Mouse (Mus musculus) forebrain, embryonic 11.5 days (tissue): ENCODE measurements at regions not wholly inside any gene's neighbourhood (a gene's known extent, or its start where the extent isn't known, plus 50 kb on each side); places are given as distances from the start of the nearest gene placed in this dataset.

Experiments used
- ATAC-seq: fragments of 200-750 bp; cut with Nextera tagmentation; replicated peaks from 2 replicates; pipeline ENCODE4 v1.8.0; 2017; ENCODE audit warnings: moderate TSS enrichment; ENCODE audit not compliant: low FRiP score
- DNase-seq: peaks from one replicate; pipeline ENCODE4 v3.0.0-alpha.2; 2017; ENCODE audit warnings: low spot score
- H3K27ac ChIP-seq: fragments of 300-500 bp; sonication (generic); 2 replicates; pipeline ENCODE4 v1.5.1; 2014; ENCODE audit warnings: low read depth, low read length
- H3K27me3 ChIP-seq: fragments of 300-500 bp; sonication (generic); 2 replicates; pipeline ENCODE4 v1.6.1; 2014; ENCODE audit warnings: mild to moderate bottlenecking, low read length, mixed read lengths; ENCODE audit not compliant: control insufficient read depth, insufficient read depth
- H3K36me3 ChIP-seq: fragments of 300-500 bp; sonication (generic); 2 replicates; pipeline ENCODE4 v1.6.1; 2014; ENCODE audit warnings: mild to moderate bottlenecking, low read length, moderate library complexity, mixed read lengths; ENCODE audit not compliant: control insufficient read depth, insufficient read depth
- H3K4me1 ChIP-seq: fragments of 300-500 bp; sonication (generic); replicated peaks from 2 replicates; pipeline ENCODE4 v1.6.1; 2014; ENCODE audit warnings: low read length, mixed read lengths; ENCODE audit not compliant: control insufficient read depth, insufficient read depth
- H3K4me2 ChIP-seq: fragments of 300-500 bp; sonication (generic); 2 replicates; pipeline ENCODE4 v1.6.1; 2014; ENCODE audit warnings: low read depth, mild to moderate bottlenecking, low read length, moderate library complexity, mixed read lengths; ENCODE audit not compliant: severe bottlenecking
- H3K4me3 ChIP-seq: fragments of 300-500 bp; sonication (generic); 2 replicates; pipeline ENCODE4 v1.5.1; 2014; ENCODE audit warnings: low read depth, low read length
- H3K9ac ChIP-seq: fragments of 300-500 bp; sonication (generic); 2 replicates; pipeline ENCODE4 v1.6.1; 2014; ENCODE audit warnings: low read length
- H3K9me3 ChIP-seq: fragments of 300-500 bp; sonication (generic); 2 replicates; pipeline ENCODE4 v1.6.1; 2016; ENCODE audit warnings: low read length, mixed read lengths; ENCODE audit not compliant: control insufficient read depth
- WGBS: fragments of 180-500 bp; shearing (Covaris S2); extraction: QIAGEN DNeasy Blood & Tissue Kit; methylation state at CpG from one replicate; pipeline ENCODE4 v1.1.7; 2014; 5-methylcytosine and 5-hydroxymethylcytosine counted together

GRCm38 (mm10) chr3:123852889-123853288 lies 162.2 kb upstream of the Ndst3 start:
- Histone ChIP-seq H3K36me3 (no peaks in the 10 kb centered on the region), H3K4me3 (no peak overlapping the region), H3K9ac (no peak overlapping the region), H3K27ac (no peak overlapping the region), H3K4me2 (no peak overlapping the region), H3K9me3 (no peaks in the 10 kb centered on the region), H3K27me3 (no peaks in the 10 kb centered on the region), H3K4me1 (no peaks in the 10 kb centered on the region)
- ATAC-seq (no peak), DNase-seq (no peak)
- WGBS: 83% methylated on average over 3 of the region's 3 CpGs

- WGBS: 91% methylated on average over 2 of the region's 2 CpGs
- H3K4me1 ChIP-seq: no peaks in the 10 kb centered on the region
- H3K27me3 ChIP-seq: no peaks in the 10 kb centered on the region
- no peaks in the 10 kb centered on the region for H3K9me3 ChIP-seq
- DNase-seq: no peak
- H3K9ac ChIP-seq: no peak overlapping the region
- no peak overlapping the region for H3K27ac ChIP-seq
- no peaks in the 10 kb centered on the region for H3K36me3 ChIP-seq
- H3K4me2 ChIP-seq: no peak overlapping the region
- H3K4me3 ChIP-seq: no peak overlapping the region
- no peak for ATAC-seq
Measured at GRCm38 (mm10) chr3:123873709-123874108, 183.1 kb upstream of the Ndst3 start.

DNA sequence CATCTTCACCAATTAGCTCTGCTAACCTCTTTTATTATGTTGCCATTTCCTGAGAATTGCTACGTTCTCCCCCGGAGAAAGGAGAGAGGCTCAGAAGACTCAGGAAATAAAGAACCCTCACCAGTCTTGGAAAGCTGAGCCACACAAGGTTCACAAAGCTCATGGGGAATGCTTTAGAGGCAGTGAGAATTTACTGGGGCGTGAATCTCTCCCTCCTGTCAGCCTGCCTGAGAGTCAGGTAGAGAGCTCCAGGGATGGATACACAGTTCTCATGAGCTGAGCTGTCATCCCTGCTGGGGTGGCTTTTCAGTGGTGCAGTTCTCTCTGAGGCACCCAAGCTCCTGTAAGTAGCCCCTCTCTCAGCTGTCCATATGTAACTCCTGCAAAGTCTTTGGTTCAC lies 203.0 kb upstream of the Ndst3 start:
- no peak overlapping the region for H3K4me3 ChIP-seq
- DNase-seq (no peak), ATAC-seq (no peak)
- no peak overlapping the region for H3K4me2 ChIP-seq
- no peaks in the 10 kb centered on the region for H3K4me1 ChIP-seq
- no peak overlapping the region for H3K9ac ChIP-seq
- H3K36me3 ChIP-seq: no peaks in the 10 kb centered on the region
- WGBS: 12% methylated on average over 3 of the region's 3 CpGs
- H3K27me3 ChIP-seq: no peaks in the 10 kb centered on the region
- no peaks in the 10 kb centered on the region for H3K9me3 ChIP-seq
- H3K27ac ChIP-seq: no peak overlapping the region

DNA sequence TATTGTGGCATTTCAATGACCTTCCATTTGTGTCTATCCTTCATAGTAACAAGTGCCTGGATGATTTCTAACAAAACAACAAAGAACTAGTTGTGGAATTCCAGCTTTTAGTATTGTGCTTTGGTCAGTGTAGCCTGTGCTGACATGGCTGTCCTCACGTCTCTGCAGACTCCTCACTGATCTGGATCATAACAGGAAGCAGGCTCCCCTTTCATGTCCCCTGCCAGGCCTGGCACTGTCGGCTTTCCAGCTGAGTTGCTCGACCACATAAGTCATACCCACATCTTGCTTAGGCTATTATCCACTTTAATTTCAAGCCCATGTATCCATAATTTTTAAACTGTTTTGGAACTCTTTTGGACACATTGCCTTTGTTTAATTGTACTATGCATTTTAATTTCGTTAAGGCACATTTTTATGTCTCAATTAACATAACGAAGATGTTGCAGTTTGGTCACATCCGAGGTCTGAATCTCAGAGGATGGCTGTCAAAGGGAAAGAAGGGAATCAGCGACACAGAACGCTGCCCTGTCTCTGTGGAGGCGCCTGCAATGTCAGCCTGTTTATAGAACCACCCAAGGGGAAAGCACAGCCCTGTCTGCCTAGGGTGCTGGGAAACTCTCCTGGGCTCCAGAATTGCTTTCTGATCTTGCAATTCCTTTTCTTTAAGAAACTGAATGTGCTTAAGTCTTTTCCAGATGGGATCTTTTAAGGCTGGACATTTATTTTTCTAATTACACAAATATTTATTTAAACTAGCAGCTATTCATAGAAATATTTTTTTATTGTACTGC lies 215.5 kb upstream of the Ndst3 start:
- Histone ChIP-seq H3K9me3 (no peaks in the 10 kb centered on the region), H3K27ac (no peak overlapping the region), H3K4me3 (no peak overlapping the region), H3K27me3 (no peaks in the 10 kb centered on the region), H3K9ac (no peak overlapping the region), H3K36me3 (no peaks in the 10 kb centered on the region), H3K4me2 (no peak overlapping the region), H3K4me1 (no peaks in the 10 kb centered on the region)
- WGBS: 40% methylated on average over 9 of the region's 9 CpGs
- ATAC-seq (peak; percentile 66; the same call in 1 of the 2 replicates), DNase-seq (no peak)

DNA sequence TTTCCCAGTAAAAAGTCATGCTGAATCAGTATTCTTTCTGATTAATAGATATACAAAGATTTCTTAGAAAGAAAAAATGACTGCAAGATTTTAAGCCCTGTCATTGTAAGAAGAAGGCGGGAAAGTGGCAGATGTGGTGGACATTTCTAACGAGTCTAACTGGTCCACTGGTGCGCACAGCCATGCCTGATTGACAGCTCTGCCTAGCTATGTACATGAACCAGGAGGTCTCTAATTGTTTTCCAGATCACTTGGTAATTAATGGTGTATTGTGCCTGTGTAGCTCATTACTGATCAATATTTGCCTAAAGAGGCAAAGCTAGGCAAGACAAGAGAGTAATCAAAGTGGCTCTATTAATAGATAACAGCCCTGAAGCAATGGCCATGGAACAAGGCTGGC lies 227.5 kb upstream of the Ndst3 start:
- DNase-seq (no peak), ATAC-seq (peak; percentile 42; the same call in 1 of the 2 replicates)
- H3K9ac ChIP-seq: no peak overlapping the region
- H3K4me1 ChIP-seq: no peaks in the 10 kb centered on the region
- H3K9me3 ChIP-seq: no peaks in the 10 kb centered on the region
- H3K27me3 ChIP-seq: no peaks in the 10 kb centered on the region
- H3K4me3 ChIP-seq: no peak overlapping the region
- 59% methylated on average over 3 of the region's 3 CpGs for WGBS
- no peaks in the 10 kb centered on the region for H3K36me3 ChIP-seq
- no peak overlapping the region for H3K4me2 ChIP-seq
- H3K27ac ChIP-seq: no peak overlapping the region

- Histone ChIP-seq H3K9ac (no peak overlapping the region), H3K4me2 (no peak overlapping the region), H3K27me3 (no peaks in the 10 kb centered on the region), H3K9me3 (no peaks in the 10 kb centered on the region), H3K36me3 (no peaks in the 10 kb centered on the region), H3K4me3 (no peak overlapping the region), H3K27ac (no peak overlapping the region), H3K4me1 (no peaks in the 10 kb centered on the region)
- DNase-seq (no peak), ATAC-seq (no peak)
- WGBS: 87% methylated on average over 6 of the region's 6 CpGs
Measured at GRCm38 (mm10) chr3:123952121-123952520, 261.5 kb upstream of the Ndst3 start.

DNA sequence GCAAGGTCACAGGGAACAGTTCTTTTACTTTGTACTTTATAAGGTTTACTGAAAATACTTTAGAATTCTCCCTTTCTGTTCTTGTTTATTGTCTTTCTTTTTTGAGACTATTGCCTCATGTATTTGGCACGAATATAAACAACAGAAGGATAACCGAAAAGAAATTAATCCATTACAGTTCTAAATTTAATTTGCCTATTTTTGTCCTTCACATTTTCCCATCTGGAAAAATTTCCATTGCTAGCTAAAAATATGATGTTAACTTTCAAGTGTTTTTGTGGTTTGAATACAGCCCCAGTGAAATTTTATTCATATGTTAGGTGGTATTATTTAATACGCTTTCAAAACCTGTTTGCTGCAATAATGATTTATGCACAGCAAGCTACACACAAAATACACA lies 276.7 kb upstream of the Ndst3 start:
- no peak overlapping the region for H3K4me3 ChIP-seq
- WGBS: 95% methylated on average over 3 of the region's 3 CpGs
- no peak for ATAC-seq
- H3K9ac ChIP-seq: no peak overlapping the region
- no peaks in the 10 kb centered on the region for H3K27me3 ChIP-seq
- H3K36me3 ChIP-seq: no peaks in the 10 kb centered on the region
- no peaks in the 10 kb centered on the region for H3K4me1 ChIP-seq
- H3K9me3 ChIP-seq: no peaks in the 10 kb centered on the region
- H3K4me2 ChIP-seq: no peak overlapping the region
- H3K27ac ChIP-seq: no peak overlapping the region
- DNase-seq: no peak

DNA sequence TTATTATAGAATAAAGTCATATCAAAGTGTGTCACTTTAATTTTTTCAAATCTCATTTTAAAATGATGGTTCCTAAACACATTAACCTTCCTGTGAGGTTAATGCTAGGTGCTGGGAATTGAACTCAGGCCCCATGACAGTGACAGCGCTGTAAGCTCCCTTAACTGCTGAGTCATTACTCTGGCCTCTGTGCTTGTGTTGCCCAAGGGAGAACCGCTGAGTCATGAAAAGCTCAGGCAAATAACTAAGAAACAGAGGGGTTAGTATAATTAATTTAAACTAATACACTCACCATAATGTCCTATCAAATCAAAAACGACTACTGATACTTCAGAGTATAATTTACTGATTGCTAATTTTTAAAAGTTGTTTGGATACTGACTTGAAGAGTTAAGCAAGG lies 281.7 kb upstream of the Ndst3 start:
- no peak overlapping the region for H3K4me3 ChIP-seq
- no peaks in the 10 kb centered on the region for H3K9me3 ChIP-seq
- no peaks in the 10 kb centered on the region for H3K27me3 ChIP-seq
- H3K4me2 ChIP-seq: no peak overlapping the region
- no peaks in the 10 kb centered on the region for H3K36me3 ChIP-seq
- H3K9ac ChIP-seq: no peak overlapping the region
- WGBS: 82% methylated on average over 3 of the region's 3 CpGs
- no peaks in the 10 kb centered on the region for H3K4me1 ChIP-seq
- DNase-seq (no peak), ATAC-seq (no peak)
- no peak overlapping the region for H3K27ac ChIP-seq
